Mouse (Mus musculus) hindbrain, embryonic 15.5 days (tissue): Measurements from ENCODE around the gene Mag. TPM values are rescaled to one million over a fixed set of nuclear protein-coding genes. Genes with fewer than 3 reads are reported as not detected.
"Not testable (repeated sequence)": the region's sequence is repeated elsewhere in the genome, so short reads cannot be mapped to it uniquely, and the experiment has no call there.

Experiments
- ATAC-seq: fragments of 200-750 bp; cut with Nextera tagmentation; 2 replicates; pipeline ENCODE4 v1.8.0; 2017; ENCODE audit warnings: low read depth, moderate number of reproducible peaks, moderate TSS enrichment; ENCODE audit not compliant: low FRiP score
- H3K27ac ChIP-seq: fragments of 300-500 bp; sonication (generic); replicated peaks from 2 replicates; pipeline ENCODE4 v1.5.1; 2015; ENCODE audit warnings: mild to moderate bottlenecking, inconsistent platforms
- H3K27me3 ChIP-seq: fragments of 300-500 bp; sonication (generic); 2 replicates; pipeline ENCODE4 v1.6.1; 2015; ENCODE audit warnings: control low read depth, inconsistent platforms
- H3K36me3 ChIP-seq: fragments of 300-500 bp; sonication (generic); 2 replicates; pipeline ENCODE4 v1.6.1; 2015; ENCODE audit warnings: control low read depth, inconsistent platforms
- H3K4me1 ChIP-seq: fragments of 300-500 bp; sonication (generic); replicated peaks from 2 replicates; pipeline ENCODE4 v1.6.1; 2015; ENCODE audit warnings: control low read depth, inconsistent platforms
- H3K4me2 ChIP-seq: fragments of 300-500 bp; sonication (generic); 2 replicates; pipeline ENCODE4 v1.6.1; 2015; ENCODE audit warnings: moderate library complexity, mild to moderate bottlenecking, inconsistent platforms
- H3K4me3 ChIP-seq: fragments of 300-500 bp; sonication (generic); 2 replicates; pipeline ENCODE4 v1.5.1; 2015; ENCODE audit warnings: mild to moderate bottlenecking, inconsistent platforms
- H3K9ac ChIP-seq: fragments of 300-500 bp; sonication (generic); 2 replicates; pipeline ENCODE4 v1.6.1; 2015; ENCODE audit warnings: inconsistent platforms
- H3K9me3 ChIP-seq: fragments of 300-500 bp; sonication (generic); 2 replicates; pipeline ENCODE4 v1.6.1; 2016; ENCODE audit warnings: control low read depth, inconsistent platforms
- WGBS: fragments of 180-500 bp; shearing (Covaris S2); methylation state at CpG from one replicate; pipeline ENCODE4 v1.1.7; 2015; 5-methylcytosine and 5-hydroxymethylcytosine counted together
- polyA plus RNA-seq: library from polyadenylated mRNA; unstranded; fragments of >200 nt; fragmentation: Nextera tagmentation; extraction: Ambion mirVana; gene quantifications from 2 replicates; pipeline ENCODE4 v1.2.1, GENCODE M21; 2015

The Mag gene
- polyA plus RNA-seq, 1 experiment from 2014 or later = 4.1 TPM

- 80% methylated on average over 3 of the region's 3 CpGs for WGBS
- no peak overlapping the region for H3K27ac ChIP-seq
- peaks cover 40% of the 10 kb centered on the region for H3K36me3 ChIP-seq
- H3K4me1 ChIP-seq = peaks cover 21% of the 10 kb centered on the region
- H3K9ac ChIP-seq = no peak overlapping the region
- H3K27me3 ChIP-seq = no peaks in the 10 kb centered on the region
- no peak overlapping the region for H3K4me3 ChIP-seq
- H3K9me3 ChIP-seq = no peaks in the 10 kb centered on the region
- ATAC-seq = no peak
- H3K4me2 ChIP-seq = no peak overlapping the region
Measured at GRCm38 (mm10) chr7:30954036-30954435, 39.4 kb upstream of the Mag start.

DNA sequence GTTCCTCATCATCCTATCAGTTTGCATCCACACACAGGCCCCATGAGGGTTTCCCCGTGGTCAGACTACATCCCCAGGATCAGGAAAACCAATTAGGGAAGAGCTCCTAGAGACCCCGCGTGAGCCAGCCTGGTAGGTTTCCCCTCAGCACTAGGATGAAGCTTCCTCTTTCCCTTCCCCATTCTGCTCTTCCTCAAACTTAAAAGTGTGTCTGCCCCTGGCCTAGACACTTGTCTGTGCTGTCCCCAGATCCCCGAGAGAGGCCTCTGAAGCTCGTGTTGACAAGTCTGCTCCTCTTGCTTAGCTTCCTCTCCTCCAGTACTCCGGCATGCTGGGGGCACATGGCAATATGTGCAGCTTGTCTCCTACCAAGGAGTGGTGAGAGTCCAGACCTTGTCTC, 38.8 kb upstream of the Mag start:
- WGBS = 94% methylated on average over 6 of the region's 6 CpGs
- no peak overlapping the region for H3K4me3 ChIP-seq
- ATAC-seq = no peak

GRCm38 (mm10) chr7:30952441-30953265, 38.0 kb upstream of the Mag start:
- WGBS = 93% methylated on average over 16 of the region's 16 CpGs
- peaks cover 40% of the 10 kb centered on the region for H3K36me3 ChIP-seq
- no peak overlapping the region for H3K27ac ChIP-seq
- no peak overlapping the region for H3K9ac ChIP-seq
- H3K27me3 ChIP-seq = no peaks in the 10 kb centered on the region
- H3K4me3 ChIP-seq = no peak overlapping the region
- peaks cover 10% of the 10 kb centered on the region for H3K4me1 ChIP-seq
- no peak overlapping the region for H3K4me2 ChIP-seq
- no peak for ATAC-seq
- no peaks in the 10 kb centered on the region for H3K9me3 ChIP-seq

More for the DNA sequence above, 38.8 kb upstream of the Mag start:
- no peak overlapping the region for H3K4me2 ChIP-seq
- H3K9me3 ChIP-seq = no peaks in the 10 kb centered on the region
- H3K4me1 ChIP-seq = peaks cover 18% of the 10 kb centered on the region
- no peak overlapping the region for H3K9ac ChIP-seq
- H3K36me3 ChIP-seq = peaks cover 40% of the 10 kb centered on the region
- no peaks in the 10 kb centered on the region for H3K27me3 ChIP-seq
- no peak overlapping the region for H3K27ac ChIP-seq

GRCm38 (mm10) chr7:30949902-30950301, 35.2 kb upstream of the Mag start:
- WGBS = 94% methylated on average over 3 of the region's 3 CpGs
- not testable (repeated sequence) for H3K27me3 ChIP-seq, H3K9ac ChIP-seq, H3K4me3 ChIP-seq, ATAC-seq, H3K4me1 ChIP-seq, H3K4me2 ChIP-seq, H3K27ac ChIP-seq, H3K9me3 ChIP-seq
- H3K36me3 ChIP-seq = peaks cover 49% of the 10 kb centered on the region

DNA sequence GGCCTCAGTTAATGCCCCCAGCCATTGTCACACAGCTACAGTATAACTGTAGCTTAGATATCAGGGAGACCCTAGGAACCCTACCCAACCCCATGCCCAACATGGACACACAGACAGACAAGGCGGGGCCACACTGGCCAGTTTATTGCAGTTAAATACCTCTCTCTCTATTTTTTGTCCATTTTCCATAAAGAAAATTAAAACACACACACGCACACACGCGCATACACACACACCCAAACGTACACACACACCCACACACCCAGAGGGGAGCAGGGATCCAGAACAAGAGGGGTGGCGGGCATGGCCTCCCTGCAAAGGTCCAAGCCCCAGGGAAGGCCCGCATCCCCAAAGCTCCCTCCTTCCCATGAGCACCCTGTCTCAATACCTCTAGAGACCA, 31.2 kb upstream of the Mag start:
- no peaks in the 10 kb centered on the region for H3K4me1 ChIP-seq
- peaks cover 23% of the 10 kb centered on the region for H3K36me3 ChIP-seq
- no peak overlapping the region for H3K4me2 ChIP-seq
- no peaks in the 10 kb centered on the region for H3K27me3 ChIP-seq
- H3K27ac ChIP-seq = no peak overlapping the region
- no peak overlapping the region for H3K9ac ChIP-seq
- 98% methylated on average over 7 of the region's 7 CpGs for WGBS
- H3K9me3 ChIP-seq = no peaks in the 10 kb centered on the region
- no peak for ATAC-seq
- H3K4me3 ChIP-seq = no peak overlapping the region

DNA sequence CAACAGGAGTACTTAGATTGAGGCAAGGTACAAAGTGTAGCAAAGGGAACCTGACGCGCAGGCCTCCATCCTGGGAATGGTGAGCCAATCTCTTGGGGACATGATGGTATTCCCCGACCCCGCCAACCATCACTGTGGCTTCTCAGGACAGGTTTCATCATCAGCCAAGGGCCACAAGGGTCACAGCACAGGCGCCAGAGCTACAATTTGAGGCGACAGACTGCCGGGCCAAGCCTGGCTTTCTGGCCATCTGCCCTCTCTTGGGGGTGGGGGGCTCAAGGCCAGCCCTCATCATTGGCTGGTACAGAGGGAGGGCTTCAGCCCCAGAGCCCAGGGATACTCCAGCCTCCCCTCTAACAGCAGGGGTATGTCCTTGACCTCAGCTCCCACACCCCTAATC, 30.8 kb upstream of the Mag start:
- not testable (repeated sequence) for H3K27me3 ChIP-seq, H3K4me3 ChIP-seq, H3K4me1 ChIP-seq, H3K4me2 ChIP-seq, ATAC-seq, H3K27ac ChIP-seq, H3K9me3 ChIP-seq, H3K9ac ChIP-seq
- 91% methylated on average over 7 of the region's 7 CpGs for WGBS
- H3K36me3 ChIP-seq = peaks cover 22% of the 10 kb centered on the region

DNA sequence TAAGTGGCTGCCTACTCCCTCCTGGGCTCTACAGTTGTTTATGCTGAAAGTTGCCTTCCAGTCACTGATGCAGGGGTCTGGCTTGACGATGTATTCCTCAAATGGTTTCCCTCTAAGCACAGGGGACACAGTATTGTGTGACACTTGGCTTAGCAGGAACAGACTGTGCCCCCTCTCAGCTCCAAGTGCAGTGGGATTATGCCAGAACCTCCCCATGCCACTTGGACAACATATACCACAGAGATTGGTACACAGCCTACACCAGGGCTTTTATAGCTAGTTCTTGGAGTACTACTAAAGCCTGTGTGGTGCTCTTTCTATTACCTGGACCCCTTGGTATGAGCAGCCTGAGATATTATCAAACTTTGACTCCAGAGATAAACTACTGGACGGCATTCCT, 30.0 kb upstream of the Mag start:
- H3K9me3 ChIP-seq, H3K4me1 ChIP-seq, H3K4me2 ChIP-seq, H3K27ac ChIP-seq, ATAC-seq, H3K9ac ChIP-seq, H3K4me3 ChIP-seq, H3K27me3 ChIP-seq: not testable (repeated sequence)
- peaks cover 14% of the 10 kb centered on the region for H3K36me3 ChIP-seq
- 69% methylated on average over 2 of the region's 2 CpGs for WGBS

DNA sequence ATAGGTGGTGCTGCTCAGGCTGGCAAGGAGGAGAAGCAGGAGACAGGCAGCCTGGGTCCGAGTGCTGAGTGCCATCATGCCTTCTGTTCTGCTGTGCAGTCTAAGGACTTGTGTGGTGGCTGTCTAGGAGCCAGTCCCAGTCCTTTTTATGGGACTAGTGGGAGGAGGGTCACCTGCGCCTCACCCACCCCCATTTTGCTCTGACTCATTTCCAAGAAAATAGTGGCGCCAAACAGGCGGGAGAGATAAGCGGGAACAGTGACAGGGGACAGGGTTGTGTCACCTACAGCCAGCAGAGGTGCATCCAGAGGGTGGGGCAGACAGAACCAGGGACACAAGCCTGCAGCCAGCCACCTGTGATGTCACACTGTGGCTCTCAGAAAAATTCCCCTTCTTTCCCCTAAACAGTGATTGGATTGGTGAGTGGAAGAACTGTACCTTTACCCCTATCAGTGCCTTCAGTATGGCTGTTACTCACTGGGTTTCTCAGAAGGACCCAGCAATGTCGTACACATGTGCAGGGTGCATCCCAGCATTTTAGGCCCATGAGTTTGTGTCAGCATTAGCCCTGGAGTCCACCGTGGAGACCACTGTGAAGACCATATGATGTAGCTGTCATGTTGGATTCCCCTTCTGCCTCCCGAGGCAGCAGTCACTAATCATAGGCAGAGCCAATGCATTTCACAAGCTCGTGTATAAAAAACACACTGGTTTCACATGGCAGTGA, 29.4 kb upstream of the Mag start, which contains the start of gene Hamp:
Gene Hamp, minus strand, starts transcription at position 124 of the 727 bp plus-strand sequence.
- Histone ChIP-seq H3K27me3 (no peaks in the 10 kb centered on the region), H3K27ac (no peak within 1 kb of the TSS), H3K9me3 (no peaks in the 10 kb centered on the region), H3K9ac (no peak within 1 kb of the TSS), H3K4me3 (no peak within 1 kb of the TSS), H3K4me2 (no peak within 1 kb of the TSS), H3K4me1 (no peaks in the 10 kb centered on the region), H3K36me3 (peaks cover 9% of the 10 kb centered on the region)
- ATAC-seq = peak; percentile 66; the same call in 1 of the 2 replicates
- 71% methylated on average over 9 of the region's 9 CpGs for WGBS

DNA sequence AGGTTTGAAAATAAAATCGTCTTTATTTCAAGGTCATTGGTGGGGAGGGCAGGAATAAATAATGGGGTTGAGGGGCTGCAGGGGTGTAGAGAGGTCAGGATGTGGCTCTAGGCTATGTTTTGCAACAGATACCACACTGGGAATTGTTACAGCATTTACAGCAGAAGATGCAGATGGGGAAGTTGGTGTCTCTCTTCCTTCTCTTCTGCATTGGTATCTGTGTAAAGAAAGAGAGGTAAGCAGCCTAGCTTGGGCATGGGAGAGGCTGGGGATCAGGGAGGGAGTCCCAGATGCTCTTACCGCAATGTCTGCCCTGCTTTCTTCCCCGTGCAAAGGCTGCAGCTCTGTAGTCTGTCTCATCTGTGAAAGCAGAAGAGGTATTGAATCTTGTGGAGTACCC, 27.7 kb upstream of the Mag start:
- not testable (repeated sequence) for H3K4me1 ChIP-seq, H3K9me3 ChIP-seq, H3K9ac ChIP-seq, H3K27ac ChIP-seq, H3K4me2 ChIP-seq, H3K27me3 ChIP-seq, ATAC-seq, H3K4me3 ChIP-seq, H3K36me3 ChIP-seq
- WGBS = 65% methylated on average over 3 of the region's 3 CpGs

GRCm38 (mm10) chr7:30940070-30940469, 25.4 kb upstream of the Mag start:
- H3K9ac ChIP-seq, H3K4me3 ChIP-seq, H3K27me3 ChIP-seq, ATAC-seq, H3K27ac ChIP-seq, H3K36me3 ChIP-seq, H3K4me2 ChIP-seq, H3K4me1 ChIP-seq, H3K9me3 ChIP-seq: not testable (repeated sequence)
- 77% methylated on average over 1 of the region's 1 CpGs for WGBS

DNA sequence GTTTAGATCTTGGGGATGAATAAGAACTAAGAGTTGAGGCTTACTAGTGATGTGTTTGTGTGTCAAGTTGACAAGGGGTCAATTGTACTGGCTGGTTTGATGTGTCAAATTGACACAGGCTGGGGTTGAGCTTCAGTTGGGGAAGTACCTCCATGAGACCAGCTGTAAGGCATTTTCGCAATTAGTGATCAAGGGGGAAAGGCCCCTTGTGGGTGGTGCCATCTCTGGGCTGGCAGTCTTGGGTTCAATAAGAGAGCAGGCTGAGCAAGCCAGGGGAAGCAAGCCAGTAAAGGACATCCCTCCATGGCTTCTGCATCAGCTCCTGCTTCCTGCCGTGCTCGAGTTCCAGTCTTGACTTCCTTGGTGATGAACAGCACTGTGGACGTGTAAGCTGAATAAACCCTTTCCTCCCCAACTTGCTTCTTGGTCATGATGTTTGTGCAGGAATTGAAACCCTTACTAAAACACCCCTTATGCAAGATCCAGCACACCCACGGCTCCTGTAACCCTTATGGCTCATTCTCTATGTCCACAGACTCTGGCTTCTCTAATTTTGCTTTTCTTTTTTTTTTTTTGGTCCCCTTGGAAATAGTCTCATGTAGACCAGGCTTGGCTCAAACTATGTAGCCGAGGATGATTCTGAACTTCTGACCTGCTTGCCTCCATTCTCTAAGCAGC, 20.9 kb upstream of the Mag start:
- 81% methylated on average over 6 of the region's 6 CpGs for WGBS

DNA sequence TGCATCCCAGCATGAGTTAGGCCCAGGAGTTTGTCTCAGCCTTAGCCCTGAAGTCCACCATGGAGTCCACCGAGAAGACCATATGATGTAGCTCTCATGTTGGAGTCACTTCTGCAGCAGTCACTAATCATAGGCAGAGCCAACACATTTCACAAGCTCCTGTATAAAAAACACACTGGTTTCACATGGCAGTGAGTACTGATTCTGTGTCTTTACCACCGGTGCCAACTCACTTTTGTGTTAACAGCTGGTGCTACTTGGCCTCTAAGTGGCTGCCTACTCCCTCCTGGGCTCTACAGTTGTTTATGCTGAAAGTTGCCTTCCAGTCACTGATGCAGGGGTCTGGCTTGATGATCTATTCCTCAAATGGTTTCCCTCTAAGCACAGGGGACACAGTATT, 9.9 kb upstream of the Mag start, which contains the start of gene Hamp2:
Gene Hamp2, minus strand, starts transcription at position 101 of the 400 bp plus-strand sequence.
- H3K27ac ChIP-seq, H3K4me1 ChIP-seq, H3K36me3 ChIP-seq, H3K9ac ChIP-seq, H3K4me3 ChIP-seq, H3K9me3 ChIP-seq, H3K4me2 ChIP-seq, ATAC-seq, H3K27me3 ChIP-seq: not testable (repeated sequence)
- WGBS = 78% methylated on average over 2 of the region's 2 CpGs

More for the DNA sequence above, 20.9 kb upstream of the Mag start:
- not testable (repeated sequence) for H3K9me3 ChIP-seq, H3K27ac ChIP-seq, H3K4me3 ChIP-seq, H3K4me1 ChIP-seq, ATAC-seq, H3K4me2 ChIP-seq, H3K36me3 ChIP-seq, H3K27me3 ChIP-seq, H3K9ac ChIP-seq
